ENCODE assay signal across 40 mouse cellular contexts in genomic region chr7:46216481-46216880, GRCm38 (mm10). TPM values are rescaled to one million over a fixed set of nuclear protein-coding genes. Genes with fewer than 3 reads are reported as not detected.
"Had no signal": no experiment of that assay in that cellular context is flagged by ENCODE, and none has a peak within 500 bp of the region (broad histone marks: within the 10 kb centered on the region; RNA-seq: fewer than 3 reads in every experiment).

No protein-coding gene starts in this region.

- H3K4me1 ChIP-seq: limb, embryonic 12.5 days; limb, embryonic 13.5 days; limb, embryonic 15.5 days; liver, embryonic 15.5 days; lung, embryonic 15.5 days had no signal

- H3K4me3 ChIP-seq: limb, embryonic 10.5 days; limb, embryonic 12.5 days; limb, embryonic 13.5 days; limb, embryonic 15.5 days; liver, embryonic 12.5 days; liver, embryonic 13.5 days; liver, embryonic 15.5 days; lung, embryonic 15.5 days; megakaryocyte, embryonic 14.5 days; midbrain, embryonic 10.5 days; midbrain, embryonic 12.5 days; midbrain, embryonic 13.5 days; midbrain, embryonic 15.5 days; myocyte had no signal

- H3K27me3 ChIP-seq: liver, embryonic 15.5 days; midbrain, embryonic 15.5 days had no signal

- H3K4me2 ChIP-seq: limb, embryonic 12.5 days; limb, embryonic 13.5 days; limb, embryonic 15.5 days; liver, embryonic 11.5 days; liver, embryonic 12.5 days; liver, embryonic 13.5 days; liver, embryonic 15.5 days; lung, embryonic 14.5 days; lung, embryonic 15.5 days; midbrain, embryonic 11.5 days; midbrain, embryonic 12.5 days; midbrain, embryonic 13.5 days; midbrain, embryonic 15.5 days had no signal

- H3K27ac ChIP-seq: limb, embryonic 10.5 days; limb, embryonic 12.5 days; limb, embryonic 13.5 days; limb, embryonic 15.5 days; liver, embryonic 12.5 days; liver, embryonic 13.5 days; liver, embryonic 14.5 days; liver, embryonic 15.5 days; lung, embryonic 15.5 days; macrophage; midbrain, embryonic 10.5 days; midbrain, embryonic 12.5 days; midbrain, embryonic 13.5 days; midbrain, embryonic 15.5 days had no signal

- DNase-seq: left cerebral cortex, postnatal 4 days; liver; liver, embryonic 13.5 days; liver, postnatal 0 days; lung, adult 18-20 months; lung, adult 2 months; lung, embryonic 14.5 days; lung, postnatal 10 days; lung, postnatal 14 days; lung, postnatal 36 days; lung, postnatal 4 days; midbrain, embryonic 14.5 days had no signal

- H3K36me3 ChIP-seq: limb, embryonic 10.5 days; limb, embryonic 12.5 days; limb, embryonic 13.5 days; limb, embryonic 15.5 days; liver, embryonic 12.5 days; liver, embryonic 13.5 days; liver, embryonic 15.5 days; lung, embryonic 15.5 days; midbrain, embryonic 10.5 days; midbrain, embryonic 12.5 days; midbrain, embryonic 13.5 days; midbrain, embryonic 15.5 days had no signal

- H3K9me3 ChIP-seq: limb, embryonic 10.5 days; limb, embryonic 12.5 days; limb, embryonic 13.5 days; limb, embryonic 15.5 days; liver, embryonic 12.5 days; liver, embryonic 13.5 days; liver, embryonic 15.5 days; lung, embryonic 15.5 days; megakaryocyte, embryonic 14.5 days; midbrain, embryonic 10.5 days; midbrain, embryonic 12.5 days; midbrain, embryonic 13.5 days; midbrain, embryonic 15.5 days had no signal

- ATAC-seq: liver, embryonic 12.5 days; liver, postnatal 0 days; lung, postnatal 0 days; midbrain, embryonic 13.5 days; midbrain, embryonic 15.5 days; midbrain, embryonic 16.5 days had no signal

- H3K9ac ChIP-seq: limb, embryonic 12.5 days; limb, embryonic 13.5 days; limb, embryonic 15.5 days; liver, embryonic 12.5 days; liver, embryonic 13.5 days; liver, embryonic 14.5 days; liver, embryonic 15.5 days; liver, postnatal 0 days; lung, embryonic 14.5 days; lung, embryonic 15.5 days; midbrain, embryonic 12.5 days; midbrain, embryonic 13.5 days; midbrain, embryonic 15.5 days had no signal

RNA-seq across cellular contexts. Expression of gene Ush1c, which starts 21.8 kb away (rescaled TPM):
- total RNA-seq: left cerebral cortex, postnatal 25 days; liver, adult 2 months; megakaryocyte progenitor cell, adult 5-6 weeks; megakaryocyte-erythroid progenitor cell, adult 5-6 weeks; monocyte, adult 5-6 weeks had no signal
- polyA plus RNA-seq: liver, adult 2 months; liver, embryonic 13.5 days; lung, adult 2 months; macrophage; myocyte had no signal

RNA-seq across cellular contexts. Expression of gene Otog, which starts 24.3 kb away (rescaled TPM):
- total RNA-seq: liver, adult 2 months; megakaryocyte progenitor cell, adult 5-6 weeks; megakaryocyte, adult 5-6 weeks; megakaryocyte-erythroid progenitor cell, adult 5-6 weeks; monocyte, adult 5-6 weeks had no signal
- polyA plus RNA-seq: limb, embryonic 11.5 days; liver, adult 2 months; liver, embryonic 11.5 days; liver, embryonic 12.5 days; liver, embryonic 13.5 days; liver, embryonic 14.5 days; liver, embryonic 15.5 days; liver, embryonic 16.5 days; liver, postnatal 0 days; lung, adult 2 months; lung, embryonic 14.5 days; lung, embryonic 15.5 days; lung, embryonic 16.5 days; lung, postnatal 0 days; macrophage; midbrain, embryonic 10.5 days; midbrain, embryonic 11.5 days; midbrain, embryonic 15.5 days had no signal

RNA-seq across cellular contexts. Expression of gene Abcc8, which starts 36.6 kb away (rescaled TPM):
- total RNA-seq: liver, adult 2 months; megakaryocyte progenitor cell, adult 5-6 weeks; megakaryocyte, adult 5-6 weeks; megakaryocyte-erythroid progenitor cell, adult 5-6 weeks; monocyte, adult 5-6 weeks had no signal
- polyA plus RNA-seq: liver, adult 2 months; macrophage had no signal
